Mouse (Mus musculus) forelimb bud, embryonic 11.5 days (tissue): Measurements from ENCODE around the gene Zfp148.

Experiments
- DNase-seq: peaks from one replicate; pipeline ENCODE4 v3.0.0-alpha.2; 2012; ENCODE audit warnings: low read depth, low spot score

Gene Zfp148

DNA sequence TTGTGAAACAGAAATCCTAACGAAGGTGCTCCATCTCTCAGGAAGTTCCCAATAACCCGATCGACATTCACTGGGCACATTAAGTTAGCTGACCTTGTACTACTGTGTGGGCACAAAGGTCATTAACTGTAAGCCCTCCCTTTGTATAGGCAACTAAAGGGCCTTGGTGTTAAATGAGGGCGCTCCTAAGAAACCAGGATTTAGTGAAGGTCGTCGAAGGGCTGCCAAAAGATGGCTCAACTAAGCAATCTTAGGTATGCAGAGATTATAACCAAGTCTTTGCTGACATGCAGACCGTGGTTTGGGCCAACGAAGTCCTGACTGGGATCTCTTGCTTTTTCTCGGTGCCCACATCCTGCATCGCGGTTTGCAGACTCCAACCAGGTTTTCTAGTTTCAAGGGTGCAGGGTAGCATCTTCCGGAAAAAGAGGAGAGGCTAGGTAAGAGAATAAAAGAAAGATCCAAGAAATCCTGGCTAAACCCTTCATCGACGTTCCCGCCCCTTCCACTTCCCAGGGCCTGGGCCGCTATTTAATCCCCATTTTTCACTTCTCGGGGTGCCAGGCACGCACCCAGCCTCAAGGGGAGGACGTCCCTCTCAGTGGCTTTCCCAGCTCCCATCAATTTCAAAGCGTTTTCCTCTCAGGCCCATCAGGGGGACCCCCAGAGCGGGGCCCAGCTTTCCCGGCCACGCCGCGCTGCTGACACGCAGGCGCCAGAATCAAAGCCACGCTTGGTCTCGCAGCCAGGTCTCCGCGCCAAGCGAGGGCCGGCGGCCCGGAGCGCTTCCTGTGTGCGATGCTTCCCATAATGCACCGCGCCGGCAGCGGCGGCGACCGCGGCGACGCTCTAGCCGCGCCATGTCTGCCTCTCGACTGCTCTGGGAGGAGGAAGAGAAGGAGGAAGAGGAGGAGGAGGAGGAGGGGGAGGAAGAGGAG, at the start of gene Zfp148:
Gene Zfp148, plus strand, starts transcription at position 893 of the 938 bp plus-strand sequence.
- peak; percentile 95 for DNase-seq

- DNase-seq = no peak
Observed at GRCm38 (mm10) chr16:33333015-33333414, 47.6 kb upstream of the Zfp148 start.

DNA sequence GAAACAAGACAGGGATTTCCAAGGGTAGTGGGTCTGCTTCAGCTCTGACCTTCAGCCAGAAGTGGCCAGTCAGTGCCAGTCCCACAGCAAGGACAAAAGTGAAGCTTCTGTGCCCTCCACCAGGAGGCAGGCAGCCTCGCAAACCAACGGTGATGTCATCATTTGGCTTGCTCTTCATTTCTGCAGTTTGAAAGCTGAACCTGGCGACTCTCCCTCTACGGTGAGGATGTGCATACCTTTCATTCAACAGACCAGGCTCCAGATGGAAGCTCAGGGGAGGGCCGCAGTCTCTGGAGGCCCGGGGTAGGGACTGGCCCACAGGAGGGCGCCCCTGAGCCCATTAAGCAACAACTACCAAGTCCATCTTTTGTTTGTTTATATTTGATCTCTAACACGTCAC, 43.5 kb upstream of the Zfp148 start:
- peak; percentile 52 for DNase-seq

DNA sequence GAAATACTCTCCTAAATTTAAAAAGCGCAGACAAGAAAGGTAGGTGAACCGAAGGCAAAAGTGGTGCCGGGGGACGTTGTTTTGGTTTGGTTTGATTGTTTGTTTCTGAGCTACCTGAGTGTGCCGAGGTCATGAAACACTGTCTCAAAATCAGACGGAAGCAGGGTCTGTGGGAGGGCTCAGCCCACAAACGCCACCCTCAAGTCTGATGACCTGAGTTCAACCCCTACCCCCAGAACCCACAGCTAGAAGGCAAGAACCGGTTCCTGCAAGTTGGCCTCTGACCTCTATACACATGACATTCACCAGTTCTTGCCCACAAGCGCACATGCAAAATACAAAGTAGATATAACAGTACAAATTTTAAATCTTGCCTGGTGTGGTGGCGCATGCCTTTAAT, 43.0 kb upstream of the Zfp148 start:
- DNase-seq = no peak

DNA sequence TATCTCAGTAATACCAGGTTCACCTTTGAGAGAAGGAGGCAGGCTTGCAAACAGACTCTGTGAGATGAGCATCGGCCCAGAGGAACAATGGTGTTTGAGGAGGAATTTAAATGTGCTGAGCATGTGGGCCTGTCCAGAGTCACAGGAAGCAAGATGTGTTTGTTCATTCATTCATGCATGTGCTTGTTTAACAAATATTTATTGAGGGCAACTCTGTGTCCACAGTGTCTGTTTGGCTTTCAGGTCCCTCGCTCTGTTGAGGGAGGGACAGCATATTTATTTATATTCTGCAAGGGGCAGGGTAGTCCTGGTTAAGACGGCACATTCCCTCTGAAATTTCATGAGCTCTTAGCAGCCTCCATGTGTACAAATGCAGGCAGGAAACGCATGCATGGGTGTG, 42.1 kb upstream of the Zfp148 start:
- DNase-seq = no peak

DNA sequence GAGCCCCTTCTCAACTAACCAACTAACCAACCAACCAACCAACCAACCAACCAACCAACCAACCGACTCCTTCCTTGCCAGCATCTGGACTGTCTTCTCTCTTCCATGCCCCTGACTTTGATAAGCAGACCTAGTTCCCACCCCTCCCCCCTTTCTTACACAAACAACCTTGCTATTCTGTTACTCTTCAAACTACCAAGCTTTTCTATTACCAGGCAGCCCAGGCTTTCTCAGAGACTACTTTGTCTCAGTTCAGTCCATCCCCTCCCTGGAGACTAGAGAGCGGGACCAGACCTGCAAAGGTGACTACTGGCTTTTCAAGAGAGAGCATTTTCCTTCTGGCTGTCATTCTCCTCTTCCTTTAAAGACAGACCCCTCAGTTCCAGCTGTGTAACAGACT, 41.2 kb upstream of the Zfp148 start:
- no peak for DNase-seq

GRCm38 (mm10) chr16:33342356-33342755, 38.3 kb upstream of the Zfp148 start:
- no peak for DNase-seq

GRCm38 (mm10) chr16:33343106-33343505, 37.5 kb upstream of the Zfp148 start:
- DNase-seq = no peak

DNA sequence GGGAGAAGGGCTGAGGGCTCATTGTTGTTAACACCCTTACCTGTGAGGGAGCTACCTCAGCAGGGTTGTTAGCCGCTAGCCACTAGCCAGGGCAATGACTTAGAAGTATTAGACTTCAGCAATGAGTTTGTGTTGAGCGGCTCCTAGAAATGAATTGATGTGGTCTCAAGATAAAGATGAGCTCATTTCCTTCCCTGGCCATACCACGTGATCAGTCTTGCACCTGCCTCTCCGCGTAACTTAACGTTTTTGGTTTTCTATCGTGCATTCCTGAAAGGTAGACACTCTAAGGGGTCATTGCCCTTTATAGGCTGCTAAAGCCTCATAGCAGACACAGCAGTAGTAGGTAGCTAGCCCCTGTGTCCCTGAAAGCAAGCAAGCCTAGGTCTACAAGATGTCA, 37.0 kb upstream of the Zfp148 start:
- no peak for DNase-seq

- DNase-seq = no peak
Observed at GRCm38 (mm10) chr16:33344379-33344778, 36.3 kb upstream of the Zfp148 start.

GRCm38 (mm10) chr16:33344875-33345274, 35.8 kb upstream of the Zfp148 start:
- no peak for DNase-seq

GRCm38 (mm10) chr16:33346376-33346775, 34.3 kb upstream of the Zfp148 start:
- DNase-seq = no peak

DNA sequence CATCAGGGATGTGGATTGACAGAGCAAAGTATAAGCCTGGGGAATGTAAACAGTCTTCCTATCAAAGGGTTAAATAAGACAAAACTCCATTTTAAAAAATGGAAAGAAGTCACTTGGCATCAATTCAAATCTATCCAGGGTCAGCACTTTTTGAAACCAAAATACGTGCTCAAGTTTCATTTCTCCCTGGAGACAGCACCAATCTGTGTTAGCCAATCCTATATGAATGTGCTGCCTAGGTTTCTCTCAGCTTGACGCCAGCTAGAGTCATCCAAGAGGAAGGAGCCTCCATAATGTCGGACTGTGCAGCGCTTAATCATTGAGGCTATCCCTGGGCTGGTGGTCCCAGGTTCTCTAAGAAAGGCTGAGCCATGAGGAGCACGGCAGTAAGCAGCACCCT, 33.5 kb upstream of the Zfp148 start:
- no peak for DNase-seq

GRCm38 (mm10) chr16:33357805-33358204, 22.8 kb upstream of the Zfp148 start:
- no peak for DNase-seq

DNA sequence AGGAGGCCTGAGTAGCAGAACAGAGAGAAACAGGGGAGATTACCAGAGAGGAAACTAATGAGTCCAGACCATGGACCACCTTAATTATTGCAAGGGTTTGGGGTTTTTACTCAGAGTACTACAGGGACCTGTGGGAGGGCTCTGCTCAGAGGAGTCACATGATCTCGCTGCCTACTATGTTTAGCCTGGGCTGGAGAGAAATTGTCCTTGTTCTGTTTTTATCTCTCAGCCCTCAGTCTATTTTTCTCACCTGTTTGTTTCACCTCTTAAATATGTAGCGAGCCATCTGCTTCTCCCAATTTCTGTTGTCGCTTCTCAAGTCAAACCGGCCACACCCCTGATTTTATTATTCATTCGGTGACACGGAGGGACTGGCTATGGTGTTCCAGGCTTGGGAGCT, 14.9 kb upstream of the Zfp148 start:
- no peak for DNase-seq

GRCm38 (mm10) chr16:33368632-33369031, 12.0 kb upstream of the Zfp148 start:
- DNase-seq = no peak

GRCm38 (mm10) chr16:33370836-33371235, 9.8 kb upstream of the Zfp148 start:
- no peak for DNase-seq

GRCm38 (mm10) chr16:33372611-33373010, 8.0 kb upstream of the Zfp148 start:
- DNase-seq = no peak

- no peak for DNase-seq
Observed at GRCm38 (mm10) chr16:33373326-33373725, 7.3 kb upstream of the Zfp148 start.

- DNase-seq = no peak
Observed at GRCm38 (mm10) chr16:33376266-33376665, 4.4 kb upstream of the Zfp148 start.

DNA sequence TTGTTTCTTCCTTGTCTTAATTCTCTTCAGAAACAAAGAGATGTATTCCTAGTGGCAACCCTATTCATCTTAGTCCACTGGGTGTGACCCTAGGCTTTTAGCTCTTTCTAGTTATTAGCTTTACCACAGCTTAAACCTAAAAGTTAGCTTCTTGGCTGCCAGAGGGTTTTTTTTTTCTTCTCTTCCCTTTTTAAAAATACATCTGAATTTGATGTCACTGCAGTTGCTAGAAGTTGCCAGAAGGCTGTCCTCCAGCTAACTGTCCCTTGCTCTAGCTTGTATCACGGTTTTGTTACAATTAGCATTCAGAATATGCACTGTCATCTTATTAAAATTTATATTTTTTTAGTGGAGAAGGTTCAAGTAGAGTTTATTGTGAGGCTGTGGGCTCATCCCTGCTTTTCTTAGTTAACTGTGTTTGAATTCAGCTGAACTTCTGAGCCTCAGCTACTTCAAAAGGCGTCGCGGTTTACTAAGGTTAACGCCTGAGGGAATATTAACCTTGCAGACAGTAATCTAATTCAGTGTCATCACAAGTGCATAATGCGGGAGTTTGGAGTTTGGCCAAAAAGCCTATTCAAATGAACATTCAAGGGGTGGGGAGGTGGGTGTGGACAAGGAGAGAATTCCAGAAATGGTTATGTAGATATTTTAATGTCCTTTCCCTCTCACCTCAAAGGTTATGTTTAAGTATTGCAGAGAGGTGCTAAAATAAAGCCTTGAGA, 1.3 kb upstream of the Zfp148 start:
- no peak for DNase-seq

DNA sequence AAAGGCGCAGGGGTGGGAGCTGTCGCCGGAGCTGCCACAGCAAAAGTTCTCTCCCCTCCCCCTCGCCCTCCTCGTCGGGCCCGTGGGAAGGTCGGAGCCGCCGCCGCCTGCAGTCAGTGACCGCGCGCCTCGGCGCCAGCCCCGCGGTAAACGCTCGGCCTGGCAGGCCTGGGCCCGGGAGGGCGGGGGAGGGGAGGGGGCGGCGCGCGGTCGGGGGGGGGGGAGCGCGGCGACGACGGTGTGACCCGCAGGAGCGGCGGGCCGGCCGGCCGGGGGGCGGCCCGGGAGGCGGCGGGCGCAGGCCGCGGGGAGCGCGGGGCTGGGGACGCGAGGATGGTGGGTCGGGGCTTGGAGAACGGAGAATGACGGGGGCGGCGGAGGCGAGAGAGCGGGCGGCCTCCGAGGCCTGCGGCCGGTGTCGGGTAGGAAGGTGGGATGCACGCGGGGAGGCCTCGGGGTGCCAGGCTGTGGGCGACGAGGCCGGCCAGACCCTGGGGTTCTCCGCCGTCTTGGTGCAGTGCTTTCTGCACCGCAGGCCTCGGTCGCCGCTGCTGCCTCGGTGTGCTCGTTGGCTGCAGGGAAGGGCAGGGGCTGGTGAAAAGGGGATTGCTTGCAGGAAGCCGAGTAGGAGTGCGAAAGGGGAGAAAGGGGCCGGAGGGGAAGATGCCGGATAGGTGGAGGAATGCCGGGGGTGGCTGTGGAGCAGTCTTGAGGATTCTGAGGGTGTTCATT, 412 bp downstream of the Zfp148 start:
- DNase-seq = peak; percentile 38
